Mouse (Mus musculus): Measurements from ENCODE around the gene Cdk19.

DNA sequence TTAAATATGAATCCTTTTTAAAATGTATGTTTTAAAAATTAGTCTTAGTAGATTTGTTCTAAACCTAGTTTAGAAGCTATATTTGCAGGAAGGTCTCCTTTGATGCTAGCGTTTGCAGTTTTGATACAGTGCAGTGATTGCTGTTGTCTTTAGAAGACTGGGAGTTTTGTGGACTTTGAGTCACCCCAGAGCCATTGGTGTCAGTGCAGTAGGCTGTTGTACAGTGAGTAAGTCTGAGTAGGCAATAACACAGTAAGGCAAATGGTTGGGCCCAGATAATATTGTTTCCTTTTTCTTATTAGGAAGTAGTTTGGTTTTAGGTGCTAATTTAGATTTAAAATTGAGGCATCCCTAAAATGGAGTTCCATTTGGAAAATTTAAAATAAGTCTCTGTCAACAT, 117.8 kb downstream of the Cdk19 start:
- TF ChIP-seq CTCF (conservative IDR thresholded peaks at IDR 0.05; ENCODE audit: insufficient read depth, insufficient read length, low read depth, low read length) (no peak), POLR2A (IDR thresholded peaks at IDR 0.05; ENCODE audit: low read depth, low read length) (no peak)

All from kidney, adult 2 months (tissue).